Mouse (Mus musculus) left cerebral cortex, adult 2 months (tissue): ENCODE results near the gene Atg9b. TPM values are rescaled to one million over a fixed set of nuclear protein-coding genes. Genes with fewer than 3 reads are reported as not detected.

ENCODE experiments used
- DNase-seq, 2 experiments: peaks; one replicate each; pipeline ENCODE4 v3.0.0; 2021 to 2022; ENCODE audit warnings: low spot score in 2 of 2, mixed read lengths in 1 of 2; ENCODE audit errors: extremely low spot score in 1 of 2
- H3K27ac ChIP-seq: fragments of 200-600 bp; 2 replicates; pipeline ENCODE4 v1.8.1; 2022
- H3K4me3 ChIP-seq: fragments of 200-600 bp; 2 replicates; pipeline ENCODE4 v1.8.1; 2022
- CTCF ChIP-seq: fragments of 200-600 bp; IDR thresholded peaks from 2 replicates; pipeline ENCODE4 v1.8.1; 2022; ENCODE audit warnings: antibody characterized with exemption, mild to moderate bottlenecking, moderate library complexity
- intact Hi-C: fragments of 180-260 bp; cut with DNase I; formaldehyde crosslinking; loops from one replicate; pipeline ENCODE4 v1.15.1; 2025
- long read RNA-seq, 2 experiments: library from polyadenylated mRNA; stranded (forward); transcript quantifications; one replicate each; pipeline ENCODE4 v2.0.0; 2021; ENCODE audit warnings: borderline mapping rate in 2 of 2
- total RNA-seq, 2 experiments: library from RNA; stranded (reverse); gene quantifications; 2 replicates each; pipeline ENCODE4 v1.2.3; 2021

Gene Atg9b
- total RNA-seq, result 1 to 10 TPM; 4.0 to 4.2 TPM
- long read RNA-seq, experiment 1, partial matches to known transcripts, result 5 of 7 reads
- long read RNA-seq, experiment 1, other reads (novel, unspliced or antisense), result 2 of 7 reads
- long read RNA-seq, experiment 2, partial matches to known transcripts, result 1 of 3 reads
- long read RNA-seq, experiment 2, other reads (novel, unspliced or antisense), result 2 of 3 reads

- intact Hi-C loops, result no loop called here
- DNase-seq, result no peak
- no peak for TF ChIP-seq CTCF
- Histone ChIP-seq H3K27ac (no peak within 1 kb of the TSS), H3K4me3 (no peak within 1 kb of the TSS)
These were observed at the start of gene Atg9b for GRCm38 (mm10) chr5:24391864-24392263. Gene Atg9b (minus strand): TSS chr5:24392143.

DNA sequence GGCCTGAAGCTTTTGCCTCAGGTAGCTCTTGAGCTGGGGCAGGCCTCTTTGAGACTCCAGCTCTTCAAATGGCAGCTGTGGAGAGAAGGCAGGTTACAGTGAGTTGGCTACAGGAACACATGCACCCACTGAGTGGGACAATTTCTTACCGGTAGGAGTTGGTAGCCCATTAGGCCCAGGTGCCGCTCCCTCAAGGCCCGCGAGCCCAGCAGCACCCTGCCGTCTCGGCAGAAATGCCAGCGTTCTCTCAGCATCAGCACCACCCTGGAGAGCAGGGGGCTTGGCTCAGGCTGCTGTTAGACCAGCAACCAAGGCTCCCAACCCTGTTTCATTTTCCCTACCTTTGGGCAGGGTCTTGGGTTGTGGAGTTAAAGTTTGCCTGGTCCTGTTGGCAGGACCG, 49.2 kb upstream of the Atg9b start:
- TF ChIP-seq CTCF, result no peak
- intact Hi-C loops, result no loop called here
- H3K27ac ChIP-seq, result no peak overlapping the region
- H3K4me3 ChIP-seq, result no peak overlapping the region
- DNase-seq, result no peak

- H3K4me3 ChIP-seq, result no peak overlapping the region
- TF ChIP-seq CTCF, result no peak
- DNase-seq, result no peak
- no peak overlapping the region for H3K27ac ChIP-seq
- intact Hi-C loops, result no loop called here
These were observed 42.0 kb upstream of the Atg9b start for GRCm38 (mm10) chr5:24433993-24434392.

DNA sequence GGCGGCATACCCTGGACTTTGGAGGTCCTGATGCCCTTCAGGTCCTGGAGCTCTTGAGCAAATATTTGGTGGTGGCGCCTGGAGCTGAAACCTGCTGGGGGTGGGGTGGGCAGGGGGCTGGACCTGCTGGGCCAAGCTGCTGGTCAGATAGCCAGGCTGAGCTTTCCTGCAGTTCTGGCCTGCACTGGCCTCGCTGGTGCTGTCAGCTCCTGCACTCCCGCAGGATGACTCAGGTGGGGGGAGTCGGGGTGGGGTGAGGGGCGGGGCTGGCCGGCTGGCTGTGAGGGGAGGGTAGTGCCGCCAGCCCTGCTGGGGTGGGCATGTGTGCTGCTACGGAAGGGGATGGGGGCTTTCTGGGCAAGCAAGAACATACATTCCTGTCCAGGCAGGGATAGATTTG, 36.7 kb upstream of the Atg9b start:
- TF ChIP-seq CTCF, result no peak
- intact Hi-C loops, result no loop called here

GRCm38 (mm10) chr5:24427981-24428402, 36.0 kb upstream of the Atg9b start:
- Histone ChIP-seq H3K4me3 (peak overlapping the region; percentile 14; the same call in 1 of the 2 replicates), H3K27ac (peak overlapping the region; percentile 48; the same call in 1 of the 2 replicates)
- intact Hi-C loops, result no loop called here
- TF ChIP-seq CTCF, result no peak
- DNase-seq, result no peak

More for the DNA sequence above, 36.7 kb upstream of the Atg9b start:
- Histone ChIP-seq H3K27ac (no peak overlapping the region), H3K4me3 (no peak overlapping the region)
- no peak for DNase-seq

GRCm38 (mm10) chr5:24427285-24427633, 35.3 kb upstream of the Atg9b start:
- Histone ChIP-seq H3K27ac (no peak overlapping the region), H3K4me3 (no peak overlapping the region)
- TF ChIP-seq CTCF, result no peak
- no peak for DNase-seq
- intact Hi-C loops, result no loop called here

DNA sequence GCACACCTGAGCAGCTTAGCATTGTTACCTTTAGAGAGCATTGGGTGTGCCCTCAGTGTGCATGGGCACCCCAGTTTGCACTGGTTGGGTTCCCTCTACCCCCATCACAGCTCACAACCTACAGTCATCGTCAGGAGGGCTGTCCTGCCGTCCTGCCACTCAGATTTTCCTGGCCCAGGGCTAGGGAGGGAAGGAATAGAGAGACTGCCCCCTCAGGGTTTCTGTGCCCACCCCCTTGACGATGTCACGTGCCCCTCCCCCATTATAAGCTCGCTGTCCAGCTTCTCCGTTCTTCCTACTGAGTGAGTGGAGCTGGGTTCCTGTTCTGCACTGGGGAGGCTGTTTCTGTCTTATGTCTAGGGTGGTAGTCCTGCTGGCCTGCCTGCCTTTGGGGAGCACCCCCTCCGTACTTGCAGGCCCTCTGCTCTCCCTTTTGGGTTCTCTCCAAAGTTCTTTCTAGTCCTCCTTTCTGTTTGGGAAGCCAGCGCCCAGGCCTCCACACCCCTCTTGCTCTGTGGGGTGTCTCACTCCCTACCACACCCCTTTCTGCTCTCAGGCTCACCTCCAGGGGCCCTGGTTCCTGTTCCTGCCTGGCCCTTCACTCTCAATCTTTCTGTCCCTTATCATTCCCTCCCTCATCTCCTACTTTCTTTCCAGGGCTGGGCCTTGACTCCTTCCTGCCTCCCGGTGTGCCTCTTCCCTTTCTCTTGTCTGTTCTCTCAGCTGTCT, 34.8 kb upstream of the Atg9b start:
- intact Hi-C loops, result no loop called here
- DNase-seq, result no peak
- no peak overlapping the region for H3K4me3 ChIP-seq

GRCm38 (mm10) chr5:24426037-24426432, 34.1 kb upstream of the Atg9b start:
- intact Hi-C loops, result no loop called here
- TF ChIP-seq CTCF, result no peak
- Histone ChIP-seq H3K4me3 (peak overlapping the region; percentile 74), H3K27ac (no peak overlapping the region)
- DNase-seq, result no peak

More for the DNA sequence above, 34.8 kb upstream of the Atg9b start:
- TF ChIP-seq CTCF, result no peak
- H3K27ac ChIP-seq, result no peak overlapping the region

GRCm38 (mm10) chr5:24425421-24426036, 33.6 kb upstream of the Atg9b start:
- no peak; the same call in none of the 2 replicates for TF ChIP-seq CTCF
- intact Hi-C loops, result loop anchor here (2.0 kb wide), 3 partner anchors 19 to 45 kb away; partner anchors contain the start of gene Fastk
- Histone ChIP-seq H3K27ac (no peak overlapping the region; the same call in 1 of the 2 replicates), H3K4me3 (peak overlapping the region; percentile 74)
- DNase-seq, result no peak

DNA sequence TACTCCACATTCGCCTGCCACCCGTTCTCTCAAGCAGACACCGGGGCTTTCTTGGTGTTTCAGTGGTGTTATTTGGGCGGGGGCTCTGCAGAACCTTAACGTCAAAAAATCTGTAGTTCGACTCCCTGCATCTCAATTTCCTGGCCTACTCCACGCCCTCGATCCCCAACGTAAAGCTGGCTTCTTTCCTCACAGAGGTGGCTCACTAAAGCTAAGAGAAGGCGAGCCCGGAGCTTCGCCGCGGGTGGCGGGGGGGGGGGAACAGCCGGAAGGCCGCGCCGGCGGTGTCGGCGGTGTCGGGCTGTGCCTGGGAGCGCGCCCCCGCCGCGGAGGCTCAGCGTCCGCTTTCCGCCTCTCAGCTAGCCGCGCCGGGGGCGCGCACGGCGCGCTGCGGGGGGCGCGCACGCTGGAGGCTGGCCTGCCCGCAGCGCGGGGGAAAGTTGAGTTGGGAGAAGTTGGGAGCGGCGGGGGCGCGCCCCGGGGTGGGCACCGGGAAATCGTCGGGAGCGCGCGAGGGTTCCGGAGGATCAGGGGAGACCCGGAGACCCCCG, 33.0 kb upstream of the Atg9b start:
- Histone ChIP-seq H3K27ac (peak overlapping the region; percentile 93), H3K4me3 (peak overlapping the region; percentile 74)
- intact Hi-C loops, result loop anchor here (2.0 kb wide), 3 partner anchors 20 to 46 kb away; partner anchors contain the start of gene Fastk
- DNase-seq, result peak; percentile 77 to 81
- TF ChIP-seq CTCF, result no peak

GRCm38 (mm10) chr5:24424004-24424781, 32.2 kb upstream of the Atg9b start:
- Histone ChIP-seq H3K4me3 (peak overlapping the region; percentile 74), H3K27ac (peak overlapping the region; percentile 93)
- intact Hi-C loops, result loop anchor here (2.0 kb wide), 3 partner anchors 21 to 47 kb away; partner anchors contain the start of gene Fastk
- no peak for TF ChIP-seq CTCF
- no peak for DNase-seq
